Mouse (Mus musculus) megakaryocyte, embryonic 14.5 days (primary cell): Measurements from ENCODE around the gene Clip3.

ENCODE experiments used
- FLI1 ChIP-seq: IDR thresholded peaks from 2 replicates; pipeline ENCODE4 v1.6.1; 2012; ENCODE audit warnings: low read length, inconsistent platforms, mixed read lengths
- GATA1 ChIP-seq: IDR thresholded peaks from 3 replicates; pipeline ENCODE4 v1.6.1; 2012; ENCODE audit warnings: mixed read lengths, low read length, inconsistent platforms, borderline replicate concordance

- TF ChIP-seq GATA1 = no peak
- no peak for TF ChIP-seq FLI1
These were observed 8.8 kb upstream of the Clip3 start for GRCm38 (mm10) chr7:30282740-30283139.
